Mouse (Mus musculus): ENCODE data around the gene Gosr2. TPM values are rescaled to one million over a fixed set of nuclear protein-coding genes. Genes with fewer than 3 reads are reported as not detected.

Gosr2 gene
- polyA plus RNA-seq (2014; fragmentation: Nextera tagmentation; extraction: Ambion mirVana): 86.7 and 89.9 TPM in 2 replicates

- peak; percentile 92 for ATAC-seq (replicated peaks; ENCODE audit: insufficient number of reproducible peaks, low FRiP score, low TSS enrichment, low read depth)
- Histone ChIP-seq H3K4me1 (ENCODE audit: control insufficient read depth, insufficient read depth, low read length) (no peaks in the 10 kb centered on the region), H3K36me3 (replicated peaks; ENCODE audit: control insufficient read depth, insufficient read depth, low read depth, low read length) (no peaks in the 10 kb centered on the region), H3K27ac (replicated peaks; ENCODE audit: low read depth, low read length) (peak within 1 kb of the TSS; percentile 85), H3K4me3 (ENCODE audit: low read depth, low read length) (peak within 1 kb of the TSS; percentile 79), H3K9me3 (replicated peaks; ENCODE audit: control insufficient read depth, low read length) (no peaks in the 10 kb centered on the region), H3K4me2 (ENCODE audit: low read depth, low read length) (peak within 1 kb of the TSS; percentile 60), H3K27me3 (ENCODE audit: control insufficient read depth, insufficient read depth, low read length) (no peaks in the 10 kb centered on the region), H3K9ac (replicated peaks; ENCODE audit: low read length) (peak within 1 kb of the TSS; percentile 79)
- peak; percentile 95 for DNase-seq (ENCODE audit: low spot score)
- WGBS: under 1% methylated on average over 52 of the region's 57 CpGs
Measured at GRCm38 (mm10) chr11:103697565-103698176, at the start of gene Gosr2. Gene Gosr2, minus strand, starts transcription at chr11:103697898.

- no peaks in the 10 kb centered on the region for H3K36me3 ChIP-seq (replicated peaks; ENCODE audit: control insufficient read depth, insufficient read depth, low read depth, low read length)
- H3K27ac ChIP-seq (replicated peaks; ENCODE audit: low read depth, low read length): no peak overlapping the region
- H3K9me3 ChIP-seq (replicated peaks; ENCODE audit: control insufficient read depth, low read length): no peaks in the 10 kb centered on the region
- ATAC-seq (replicated peaks; ENCODE audit: insufficient number of reproducible peaks, low FRiP score, low TSS enrichment, low read depth) (no peak), DNase-seq (ENCODE audit: low spot score) (no peak)
- WGBS: 76% methylated on average over 19 of the region's 19 CpGs
- H3K27me3 ChIP-seq (ENCODE audit: control insufficient read depth, insufficient read depth, low read length): no peaks in the 10 kb centered on the region; the same call in 1 of the 2 replicates
- no peak overlapping the region for H3K9ac ChIP-seq (replicated peaks; ENCODE audit: low read length)
- no peaks in the 10 kb centered on the region for H3K4me1 ChIP-seq (ENCODE audit: control insufficient read depth, insufficient read depth, low read length)
- no peak overlapping the region for H3K4me3 ChIP-seq (ENCODE audit: low read depth, low read length)
- H3K4me2 ChIP-seq (ENCODE audit: low read depth, low read length): no peak overlapping the region
Measured at GRCm38 (mm10) chr11:103735046-103735781, 37.5 kb upstream of the Gosr2 start.

- no peak for ATAC-seq (replicated peaks; ENCODE audit: insufficient number of reproducible peaks, low FRiP score, low TSS enrichment, low read depth)
- H3K4me2 ChIP-seq (ENCODE audit: low read depth, low read length): no peak overlapping the region
- no peak overlapping the region for H3K27ac ChIP-seq (replicated peaks; ENCODE audit: low read depth, low read length)
- H3K9ac ChIP-seq (replicated peaks; ENCODE audit: low read length): no peak overlapping the region
- H3K4me3 ChIP-seq (ENCODE audit: low read depth, low read length): no peak overlapping the region
- H3K36me3 ChIP-seq (replicated peaks; ENCODE audit: control insufficient read depth, insufficient read depth, low read depth, low read length): no peaks in the 10 kb centered on the region
- H3K27me3 ChIP-seq (ENCODE audit: control insufficient read depth, insufficient read depth, low read length): no peaks in the 10 kb centered on the region; the same call in 1 of the 2 replicates
- H3K9me3 ChIP-seq (replicated peaks; ENCODE audit: control insufficient read depth, low read length): no peaks in the 10 kb centered on the region
- no peak for DNase-seq (ENCODE audit: low spot score)
- H3K4me1 ChIP-seq (ENCODE audit: control insufficient read depth, insufficient read depth, low read length): no peaks in the 10 kb centered on the region
- WGBS: 68% methylated on average over 5 of the region's 5 CpGs
Measured at GRCm38 (mm10) chr11:103734411-103735045, 36.8 kb upstream of the Gosr2 start.

- H3K4me1 ChIP-seq (ENCODE audit: control insufficient read depth, insufficient read depth, low read length): no peaks in the 10 kb centered on the region
- WGBS: 90% methylated on average over 2 of the region's 2 CpGs
- no peak overlapping the region for H3K9ac ChIP-seq (replicated peaks; ENCODE audit: low read length)
- no peaks in the 10 kb centered on the region for H3K9me3 ChIP-seq (replicated peaks; ENCODE audit: control insufficient read depth, low read length)
- H3K4me3 ChIP-seq (ENCODE audit: low read depth, low read length): no peak overlapping the region
- no peak overlapping the region for H3K27ac ChIP-seq (replicated peaks; ENCODE audit: low read depth, low read length)
- H3K27me3 ChIP-seq (ENCODE audit: control insufficient read depth, insufficient read depth, low read length): no peaks in the 10 kb centered on the region; the same call in 1 of the 2 replicates
- ATAC-seq (replicated peaks; ENCODE audit: insufficient number of reproducible peaks, low FRiP score, low TSS enrichment, low read depth) (no peak), DNase-seq (ENCODE audit: low spot score) (no peak)
- H3K36me3 ChIP-seq (replicated peaks; ENCODE audit: control insufficient read depth, insufficient read depth, low read depth, low read length): no peaks in the 10 kb centered on the region
- H3K4me2 ChIP-seq (ENCODE audit: low read depth, low read length): no peak overlapping the region
Measured at GRCm38 (mm10) chr11:103733961-103734360, 36.3 kb upstream of the Gosr2 start.

GRCm38 (mm10) chr11:103733069-103733468 lies 35.4 kb upstream of the Gosr2 start:
- DNase-seq (ENCODE audit: low spot score): no peak
- no peaks in the 10 kb centered on the region; the same call in 1 of the 2 replicates for H3K27me3 ChIP-seq (ENCODE audit: control insufficient read depth, insufficient read depth, low read length)
- 75% methylated on average over 4 of the region's 4 CpGs for WGBS

GRCm38 (mm10) chr11:103732306-103732705 lies 34.6 kb upstream of the Gosr2 start:
- no peak for DNase-seq (ENCODE audit: low spot score)
- Histone ChIP-seq H3K27ac (replicated peaks; ENCODE audit: low read depth, low read length) (no peak overlapping the region), H3K4me1 (ENCODE audit: control insufficient read depth, insufficient read depth, low read length) (no peaks in the 10 kb centered on the region), H3K4me3 (ENCODE audit: low read depth, low read length) (no peak overlapping the region), H3K9me3 (replicated peaks; ENCODE audit: control insufficient read depth, low read length) (no peaks in the 10 kb centered on the region), H3K36me3 (replicated peaks; ENCODE audit: control insufficient read depth, insufficient read depth, low read depth, low read length) (no peaks in the 10 kb centered on the region), H3K9ac (replicated peaks; ENCODE audit: low read length) (no peak overlapping the region), H3K27me3 (ENCODE audit: control insufficient read depth, insufficient read depth, low read length) (no peaks in the 10 kb centered on the region; the same call in 1 of the 2 replicates), H3K4me2 (ENCODE audit: low read depth, low read length) (no peak overlapping the region)
- WGBS: 83% methylated on average over 7 of the region's 7 CpGs
- ATAC-seq (replicated peaks; ENCODE audit: insufficient number of reproducible peaks, low FRiP score, low TSS enrichment, low read depth): no peak

More at GRCm38 (mm10) chr11:103733069-103733468, 35.4 kb upstream of the Gosr2 start:
- H3K36me3 ChIP-seq (replicated peaks; ENCODE audit: control insufficient read depth, insufficient read depth, low read depth, low read length): no peaks in the 10 kb centered on the region
- H3K9me3 ChIP-seq (replicated peaks; ENCODE audit: control insufficient read depth, low read length): no peaks in the 10 kb centered on the region
- H3K4me1 ChIP-seq (ENCODE audit: control insufficient read depth, insufficient read depth, low read length): no peaks in the 10 kb centered on the region
- H3K9ac ChIP-seq (replicated peaks; ENCODE audit: low read length): no peak overlapping the region
- H3K27ac ChIP-seq (replicated peaks; ENCODE audit: low read depth, low read length): no peak overlapping the region
- H3K4me2 ChIP-seq (ENCODE audit: low read depth, low read length): no peak overlapping the region
- H3K4me3 ChIP-seq (ENCODE audit: low read depth, low read length): no peak overlapping the region
- ATAC-seq (replicated peaks; ENCODE audit: insufficient number of reproducible peaks, low FRiP score, low TSS enrichment, low read depth): no peak

GRCm38 (mm10) chr11:103731594-103731993 lies 33.9 kb upstream of the Gosr2 start:
- no peaks in the 10 kb centered on the region; the same call in 1 of the 2 replicates for H3K27me3 ChIP-seq (ENCODE audit: control insufficient read depth, insufficient read depth, low read length)
- ATAC-seq (replicated peaks; ENCODE audit: insufficient number of reproducible peaks, low FRiP score, low TSS enrichment, low read depth): no peak
- WGBS: 87% methylated on average over 9 of the region's 9 CpGs

More at GRCm38 (mm10) chr11:103731594-103731993, 33.9 kb upstream of the Gosr2 start:
- Histone ChIP-seq H3K4me3 (ENCODE audit: low read depth, low read length) (no peak overlapping the region), H3K36me3 (replicated peaks; ENCODE audit: control insufficient read depth, insufficient read depth, low read depth, low read length) (no peaks in the 10 kb centered on the region), H3K27ac (replicated peaks; ENCODE audit: low read depth, low read length) (no peak overlapping the region), H3K9me3 (replicated peaks; ENCODE audit: control insufficient read depth, low read length) (no peaks in the 10 kb centered on the region), H3K4me2 (ENCODE audit: low read depth, low read length) (no peak overlapping the region), H3K4me1 (ENCODE audit: control insufficient read depth, insufficient read depth, low read length) (no peaks in the 10 kb centered on the region), H3K9ac (replicated peaks; ENCODE audit: low read length) (no peak overlapping the region)
- DNase-seq (ENCODE audit: low spot score): no peak
